Mouse (Mus musculus) hindbrain, embryonic 12.5 days (tissue): ENCODE results near the gene Rpl21. TPM values are rescaled to one million over a fixed set of nuclear protein-coding genes. Genes with fewer than 3 reads are reported as not detected.

Source experiments
- ATAC-seq: fragments of 200-750 bp; cut with Nextera tagmentation; 2 replicates; pipeline ENCODE4 v1.8.0; 2017; ENCODE audit warnings: moderate TSS enrichment; ENCODE audit not compliant: low FRiP score
- H3K27ac ChIP-seq: fragments of 300-500 bp; sonication (generic); 2 replicates; pipeline ENCODE4 v1.5.1; 2016; ENCODE audit warnings: mild to moderate bottlenecking
- H3K27me3 ChIP-seq: fragments of 300-500 bp; sonication (generic); 2 replicates; pipeline ENCODE4 v1.6.1; 2016; ENCODE audit warnings: mild to moderate bottlenecking
- H3K36me3 ChIP-seq: fragments of 300-500 bp; sonication (generic); 2 replicates; pipeline ENCODE4 v1.6.1; 2016; ENCODE audit warnings: mild to moderate bottlenecking
- H3K4me1 ChIP-seq: fragments of 300-500 bp; sonication (generic); 2 replicates; pipeline ENCODE4 v1.6.1; 2016
- H3K4me2 ChIP-seq: fragments of 300-500 bp; sonication (generic); replicated peaks from 2 replicates; pipeline ENCODE4 v1.6.1; 2016; ENCODE audit warnings: mild to moderate bottlenecking
- H3K4me3 ChIP-seq: fragments of 300-500 bp; sonication (generic); 2 replicates; pipeline ENCODE4 v1.5.1; 2016; ENCODE audit warnings: mild to moderate bottlenecking
- H3K9ac ChIP-seq: fragments of 300-500 bp; sonication (generic); 2 replicates; pipeline ENCODE4 v1.6.1; 2016; ENCODE audit warnings: mild to moderate bottlenecking, moderate library complexity
- H3K9me3 ChIP-seq: fragments of 300-500 bp; sonication (generic); replicated peaks from 2 replicates; pipeline ENCODE4 v1.6.1; 2016; ENCODE audit warnings: mild to moderate bottlenecking
- WGBS: fragments of 180-500 bp; shearing (Covaris S2); methylation state at CpG from one replicate; pipeline ENCODE4 v1.1.7; 2016; 5-methylcytosine and 5-hydroxymethylcytosine counted together
- polyA plus RNA-seq: library from polyadenylated mRNA; unstranded; fragments of >200 nt; fragmentation: Nextera tagmentation; extraction: Ambion mirVana; gene quantifications from 2 replicates; pipeline ENCODE4 v1.2.1, GENCODE M21; 2016

Gene Rpl21
- polyA plus RNA-seq, 1 experiment from 2014 or later: 406 TPM

DNA sequence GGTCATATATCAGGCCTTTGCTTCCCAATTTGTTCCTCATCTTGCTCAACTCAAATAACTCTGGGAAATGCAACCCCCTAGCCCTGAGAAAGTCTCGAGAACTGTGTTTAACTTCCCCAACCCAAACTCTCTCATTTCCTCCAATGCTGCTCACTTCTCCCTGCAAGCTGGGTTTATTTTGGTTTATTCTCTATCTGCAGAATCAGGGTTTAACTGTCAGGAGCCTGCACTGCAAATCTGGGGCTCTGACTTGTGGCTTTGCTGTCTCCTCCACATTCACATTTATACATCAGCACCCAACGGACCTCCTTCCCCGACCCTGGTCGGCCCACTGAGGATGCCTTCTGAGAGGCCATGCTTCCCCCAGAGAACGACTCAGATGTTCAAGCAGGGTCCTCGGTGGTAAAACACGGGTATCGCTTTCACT lies 26.7 kb upstream of the Rpl21 start:
- H3K4me1 ChIP-seq: no peaks in the 10 kb centered on the region
- WGBS: 80% methylated on average over 8 of the region's 8 CpGs
- no peak for ATAC-seq

DNA sequence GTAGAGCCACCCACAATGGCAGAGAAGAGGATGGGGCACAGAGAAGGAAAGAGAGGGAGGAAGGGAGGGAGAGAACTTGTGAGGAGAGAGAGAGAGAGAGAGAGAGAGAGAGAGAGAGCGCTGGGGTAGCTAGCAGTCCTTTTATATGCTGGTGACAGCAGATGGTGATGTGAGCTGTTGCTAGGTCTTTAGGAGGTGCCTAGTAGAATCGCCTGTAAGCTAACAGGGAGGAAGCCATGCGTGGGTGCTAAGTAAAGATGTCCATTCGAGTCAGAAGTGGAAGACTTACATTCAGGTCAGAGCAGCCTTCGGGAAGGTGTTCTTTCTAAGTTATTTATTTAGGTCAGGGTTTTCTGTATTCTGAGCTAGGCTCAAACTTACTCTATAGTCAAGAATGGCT lies 22.7 kb upstream of the Rpl21 start:
- no peak overlapping the region for H3K4me2 ChIP-seq
- 66% methylated on average over 5 of the region's 5 CpGs for WGBS
- H3K9me3 ChIP-seq: no peaks in the 10 kb centered on the region; the same call in 1 of the 2 replicates
- H3K4me1 ChIP-seq: no peaks in the 10 kb centered on the region
- H3K27me3 ChIP-seq: no peaks in the 10 kb centered on the region
- ATAC-seq: no peak
- no peak overlapping the region for H3K9ac ChIP-seq
- no peak overlapping the region for H3K27ac ChIP-seq
- H3K4me3 ChIP-seq: no peak overlapping the region
- H3K36me3 ChIP-seq: no peaks in the 10 kb centered on the region

More for the DNA sequence above, 26.7 kb upstream of the Rpl21 start:
- H3K36me3 ChIP-seq: no peaks in the 10 kb centered on the region
- H3K9ac ChIP-seq: no peak overlapping the region
- no peak overlapping the region for H3K27ac ChIP-seq
- H3K9me3 ChIP-seq: no peaks in the 10 kb centered on the region; the same call in 1 of the 2 replicates
- H3K4me3 ChIP-seq: no peak overlapping the region
- no peaks in the 10 kb centered on the region for H3K27me3 ChIP-seq
- H3K4me2 ChIP-seq: no peak overlapping the region

DNA sequence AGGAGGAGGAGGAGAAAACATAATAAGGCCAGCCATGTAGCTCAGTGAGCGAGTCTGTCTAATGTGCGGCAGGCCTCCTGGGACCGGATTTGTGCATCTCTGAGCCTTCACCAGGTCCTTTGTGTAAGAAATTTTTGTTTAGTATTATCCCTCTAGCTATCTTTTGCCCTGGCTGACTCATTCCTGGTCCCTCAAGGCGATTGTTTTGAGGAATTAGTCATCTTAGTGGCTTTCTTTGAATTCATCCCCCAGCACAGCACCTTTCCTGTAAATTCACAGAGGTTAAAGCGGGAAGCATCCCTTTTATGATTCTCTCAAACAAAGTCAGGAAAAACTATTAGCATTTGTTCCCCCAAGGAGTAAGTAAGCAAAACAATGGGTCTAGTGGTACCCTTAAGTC lies 19.8 kb upstream of the Rpl21 start:
- Histone ChIP-seq H3K4me3 (no peak overlapping the region), H3K36me3 (no peaks in the 10 kb centered on the region), H3K4me2 (no peak overlapping the region), H3K9ac (no peak overlapping the region), H3K27ac (no peak overlapping the region), H3K4me1 (no peaks in the 10 kb centered on the region), H3K27me3 (no peaks in the 10 kb centered on the region), H3K9me3 (no peaks in the 10 kb centered on the region; the same call in 1 of the 2 replicates)
- WGBS: 88% methylated on average over 5 of the region's 5 CpGs
- no peak for ATAC-seq

DNA sequence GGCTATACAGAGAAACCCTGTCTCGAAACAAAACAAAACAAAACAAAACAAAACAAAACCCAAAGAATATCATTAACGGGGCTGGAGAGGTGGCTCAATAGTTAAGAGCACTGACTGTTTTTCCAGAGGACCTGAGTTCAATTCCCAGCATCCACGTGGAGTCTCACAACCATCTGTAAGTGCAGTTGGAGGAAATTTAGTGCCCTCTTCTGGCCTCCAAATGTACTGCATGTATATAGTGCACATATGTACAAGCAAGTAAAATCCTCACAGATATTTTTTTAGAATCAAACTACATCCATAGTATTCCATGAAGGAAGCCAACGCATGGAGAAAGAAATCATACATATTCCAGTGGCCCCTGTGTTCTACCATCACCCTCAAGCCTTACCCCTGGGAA lies 19.3 kb upstream of the Rpl21 start:
- H3K4me2 ChIP-seq: no peak overlapping the region
- H3K4me3 ChIP-seq: no peak overlapping the region
- no peak overlapping the region for H3K9ac ChIP-seq
- no peaks in the 10 kb centered on the region for H3K27me3 ChIP-seq
- H3K36me3 ChIP-seq: no peaks in the 10 kb centered on the region
- WGBS: 83% methylated on average over 4 of the region's 4 CpGs
- H3K9me3 ChIP-seq: no peaks in the 10 kb centered on the region; the same call in 1 of the 2 replicates
- H3K27ac ChIP-seq: no peak overlapping the region
- no peak for ATAC-seq
- H3K4me1 ChIP-seq: no peaks in the 10 kb centered on the region

DNA sequence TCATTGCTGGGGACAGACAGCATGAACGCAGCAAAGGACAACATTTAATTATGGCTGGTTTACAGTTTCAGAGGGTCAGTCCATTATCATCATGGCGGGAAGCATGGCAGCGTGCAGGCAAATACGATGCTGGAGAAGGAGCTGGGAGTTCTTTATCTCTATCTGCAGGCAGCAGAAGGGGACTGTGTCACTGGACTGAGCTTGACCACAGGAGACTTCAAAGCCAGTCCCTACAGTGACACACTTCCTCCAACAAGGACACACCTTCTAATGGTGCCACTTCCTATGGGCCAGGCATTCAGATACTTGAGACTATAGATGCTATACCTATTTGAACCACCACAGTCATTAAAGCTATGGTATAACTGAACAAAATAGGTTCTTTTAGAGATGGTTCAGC lies 17.3 kb upstream of the Rpl21 start:
- Histone ChIP-seq H3K27me3 (no peaks in the 10 kb centered on the region), H3K27ac (no peak overlapping the region), H3K4me2 (no peak overlapping the region), H3K9ac (no peak overlapping the region), H3K4me1 (no peaks in the 10 kb centered on the region), H3K36me3 (no peaks in the 10 kb centered on the region), H3K4me3 (no peak overlapping the region), H3K9me3 (no peaks in the 10 kb centered on the region; the same call in 1 of the 2 replicates)
- no peak for ATAC-seq
- 86% methylated on average over 4 of the region's 4 CpGs for WGBS

DNA sequence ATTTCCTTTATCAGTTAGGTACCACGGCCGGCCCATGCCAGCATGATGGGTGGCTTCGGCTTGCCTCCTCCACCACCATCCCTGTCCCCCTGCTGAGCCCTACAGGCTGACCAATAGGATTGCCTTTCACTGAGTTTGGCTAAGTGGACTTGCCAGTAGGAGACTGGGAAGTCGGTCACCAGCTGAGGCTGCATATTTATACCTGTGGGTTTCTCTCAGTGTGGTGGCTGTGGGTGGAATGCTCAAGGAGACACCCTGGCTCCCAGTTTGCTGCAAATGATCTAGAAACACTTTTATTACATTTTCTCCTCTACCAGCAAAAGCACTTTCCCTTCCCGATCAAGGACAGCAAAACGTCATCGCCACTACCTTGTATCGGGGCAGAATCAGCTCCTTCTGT lies 15.1 kb upstream of the Rpl21 start:
- ATAC-seq: no peak
- no peak overlapping the region for H3K4me2 ChIP-seq
- H3K9ac ChIP-seq: no peak overlapping the region
- no peaks in the 10 kb centered on the region for H3K27me3 ChIP-seq
- no peaks in the 10 kb centered on the region for H3K4me1 ChIP-seq
- H3K27ac ChIP-seq: no peak overlapping the region
- H3K36me3 ChIP-seq: no peaks in the 10 kb centered on the region
- WGBS: 82% methylated on average over 8 of the region's 8 CpGs
- H3K4me3 ChIP-seq: no peak overlapping the region
- no peaks in the 10 kb centered on the region for H3K9me3 ChIP-seq

DNA sequence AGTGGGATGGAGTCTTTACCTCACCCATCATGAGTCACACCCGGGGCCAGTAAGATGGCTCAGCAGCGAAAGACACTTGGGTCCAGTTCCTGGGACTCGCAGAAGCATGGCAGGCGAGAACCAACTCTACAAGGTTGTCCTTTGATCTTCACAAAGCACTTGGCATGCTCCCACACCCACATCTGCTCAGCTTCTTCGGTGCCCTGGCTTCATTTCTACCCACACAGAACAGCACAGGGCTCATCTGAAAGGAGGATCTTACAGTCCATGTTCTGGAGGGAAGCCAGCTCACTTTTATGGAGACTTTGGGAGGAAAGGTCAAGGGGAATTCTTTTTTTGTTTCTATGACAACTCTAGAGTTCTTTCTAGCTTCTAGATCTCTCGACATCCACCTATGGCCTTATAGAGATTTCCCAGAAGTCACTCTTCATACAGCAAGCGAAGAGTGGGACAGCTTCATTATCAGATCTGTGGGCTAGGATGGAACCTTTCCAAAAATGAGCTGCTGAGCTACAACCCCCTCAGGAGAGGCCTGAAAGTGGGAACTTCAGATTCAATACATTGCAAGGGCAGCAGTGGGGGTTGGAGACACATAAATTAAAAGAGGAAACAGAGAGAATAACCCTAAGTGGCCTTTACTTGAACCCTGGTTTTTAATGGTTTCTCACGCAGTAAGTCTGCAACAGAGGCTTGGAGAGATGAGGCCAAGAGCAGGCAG lies 13.6 kb upstream of the Rpl21 start:
- 83% methylated on average over 8 of the region's 8 CpGs for WGBS
- Histone ChIP-seq H3K9me3 (no peaks in the 10 kb centered on the region), H3K36me3 (no peaks in the 10 kb centered on the region), H3K4me1 (no peaks in the 10 kb centered on the region), H3K4me2 (no peak overlapping the region), H3K27ac (no peak overlapping the region), H3K4me3 (no peak overlapping the region), H3K9ac (no peak overlapping the region), H3K27me3 (no peaks in the 10 kb centered on the region)
- ATAC-seq: no peak

DNA sequence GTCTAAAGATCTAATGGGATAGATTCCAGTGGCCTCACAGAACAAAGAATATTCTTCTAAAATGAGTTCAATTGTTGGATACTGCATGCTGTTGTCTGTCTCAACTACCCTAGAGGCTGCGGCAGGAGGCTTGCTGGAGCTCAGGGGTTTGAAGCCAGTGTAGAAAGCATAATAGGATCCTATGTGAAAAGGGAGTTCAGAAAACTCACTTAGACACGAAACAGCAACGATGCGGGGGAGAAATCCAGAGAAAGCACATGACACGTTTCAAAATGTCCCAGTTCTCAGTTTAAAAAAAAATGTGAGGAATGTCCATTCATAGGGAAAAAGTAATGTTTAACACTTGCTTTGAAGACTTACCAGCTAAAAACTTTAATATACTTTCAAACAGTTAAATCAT lies 9.7 kb upstream of the Rpl21 start:
- 82% methylated on average over 5 of the region's 5 CpGs for WGBS
- no peaks in the 10 kb centered on the region for H3K27me3 ChIP-seq
- no peaks in the 10 kb centered on the region for H3K9me3 ChIP-seq
- no peak for ATAC-seq
- H3K27ac ChIP-seq: no peak overlapping the region
- no peak overlapping the region for H3K4me2 ChIP-seq
- H3K4me1 ChIP-seq: no peaks in the 10 kb centered on the region
- no peaks in the 10 kb centered on the region for H3K36me3 ChIP-seq
- no peak overlapping the region for H3K4me3 ChIP-seq
- H3K9ac ChIP-seq: no peak overlapping the region

DNA sequence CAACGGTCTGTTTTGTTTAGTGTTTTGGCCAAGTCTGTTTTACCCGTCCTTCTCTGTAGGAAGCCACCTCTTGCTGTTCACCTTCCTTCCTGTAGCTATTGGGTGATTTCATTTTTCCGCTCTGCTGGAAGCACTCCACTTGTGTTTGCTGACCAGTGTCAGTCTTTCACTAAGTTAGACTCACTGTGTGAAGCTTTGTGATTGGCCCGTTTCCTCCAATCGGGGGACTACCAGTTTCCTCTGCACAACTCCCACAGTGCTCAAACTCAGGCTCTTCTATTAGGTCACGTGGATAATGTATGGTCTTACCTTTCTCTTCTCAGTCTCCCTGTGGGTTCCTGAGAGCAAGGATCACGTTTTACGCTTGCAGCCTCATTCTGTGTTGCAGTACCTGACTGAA lies 3.2 kb upstream of the Rpl21 start:
- WGBS: 48% methylated on average over 8 of the region's 8 CpGs

DNA sequence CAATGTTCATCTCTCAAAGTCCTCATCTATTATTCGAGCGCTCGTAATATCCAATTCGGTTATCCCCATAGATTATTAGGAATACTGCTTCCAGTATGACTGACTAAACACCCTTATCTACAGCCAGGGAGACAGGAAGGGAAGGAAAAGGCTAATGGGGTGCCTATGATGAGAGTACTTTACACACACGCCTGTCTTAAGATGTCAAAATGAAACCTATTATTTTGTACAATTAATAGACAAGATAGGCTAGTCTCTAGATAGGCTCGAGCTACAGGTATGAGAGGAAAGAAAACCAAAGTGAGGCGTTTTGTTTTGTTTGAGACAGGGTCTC lies 288 bp upstream of the Rpl21 start:
- peak overlapping the region; percentile 71 for H3K4me2 ChIP-seq
- no peak for ATAC-seq
- peak overlapping the region; percentile 85 for H3K27ac ChIP-seq
- no peaks in the 10 kb centered on the region for H3K9me3 ChIP-seq
- peaks cover 19% of the 10 kb centered on the region for H3K4me1 ChIP-seq
- no peaks in the 10 kb centered on the region for H3K27me3 ChIP-seq
- H3K4me3 ChIP-seq: peak overlapping the region; percentile 77
- H3K36me3 ChIP-seq: peaks cover 31% of the 10 kb centered on the region
- peak overlapping the region; percentile 56 for H3K9ac ChIP-seq
- WGBS: 55% methylated on average over 7 of the region's 7 CpGs

More for the DNA sequence above, 3.2 kb upstream of the Rpl21 start:
- ATAC-seq: no peak
- Histone ChIP-seq H3K9me3 (no peaks in the 10 kb centered on the region), H3K4me1 (peaks cover 16% of the 10 kb centered on the region), H3K4me3 (no peak overlapping the region), H3K27me3 (no peaks in the 10 kb centered on the region), H3K36me3 (peaks cover 2% of the 10 kb centered on the region), H3K4me2 (no peak overlapping the region), H3K9ac (no peak overlapping the region), H3K27ac (no peak overlapping the region)

DNA sequence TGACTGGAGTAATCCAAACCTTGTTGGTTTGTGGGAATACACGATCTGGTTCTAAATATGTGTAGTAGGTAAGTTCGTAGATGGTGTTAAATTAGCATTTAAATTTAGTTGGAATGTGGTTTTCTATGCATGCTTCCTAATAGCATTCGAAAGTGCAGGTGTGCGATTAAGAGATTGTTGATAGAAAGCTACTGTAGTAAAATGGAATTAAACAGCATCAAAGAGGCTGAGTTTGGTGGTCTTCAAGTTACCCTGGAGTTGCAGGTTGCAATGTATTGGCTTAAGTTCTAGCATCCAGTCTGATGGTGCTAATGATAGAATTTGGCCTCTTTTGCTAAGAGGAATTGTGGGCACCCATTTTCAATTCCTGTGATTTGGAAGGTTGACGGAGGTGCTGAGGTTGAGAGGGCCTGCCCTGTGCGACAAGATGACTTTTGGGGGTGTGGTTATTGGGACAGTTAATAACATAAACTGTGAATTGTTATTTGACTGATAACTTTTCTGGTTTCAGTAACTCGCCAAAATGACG lies 1.0 kb downstream of the Rpl21 start:
- Histone ChIP-seq H3K4me1 (peaks cover 19% of the 10 kb centered on the region), H3K4me2 (peak overlapping the region; percentile 71), H3K27me3 (no peaks in the 10 kb centered on the region), H3K36me3 (peaks cover 44% of the 10 kb centered on the region), H3K9ac (peak overlapping the region; percentile 88), H3K9me3 (no peaks in the 10 kb centered on the region), H3K4me3 (peak overlapping the region; percentile 77), H3K27ac (peak overlapping the region; percentile 85; the same call in 1 of the 2 replicates)
- WGBS: 29% methylated on average over 8 of the region's 8 CpGs
- ATAC-seq: no peak

DNA sequence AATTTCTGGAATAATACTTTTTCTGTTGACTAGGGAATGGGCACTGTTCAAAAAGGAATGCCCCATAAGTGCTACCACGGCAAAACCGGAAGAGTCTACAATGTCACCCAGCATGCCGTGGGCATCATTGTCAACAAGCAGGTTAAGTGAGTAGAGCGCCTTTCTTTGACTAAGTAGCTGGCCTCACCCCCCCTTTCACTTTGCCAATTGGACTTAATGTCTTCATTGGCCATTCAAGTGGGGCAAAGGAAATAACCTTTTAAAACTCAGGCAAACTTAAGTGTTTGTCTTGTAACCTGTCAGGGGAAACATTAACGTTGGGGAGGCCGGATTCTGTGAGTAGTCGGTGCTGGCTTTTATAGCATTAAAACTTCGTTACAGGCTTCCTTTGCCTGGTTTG lies 2.3 kb downstream of the Rpl21 start:
- Histone ChIP-seq H3K4me3 (no peak overlapping the region), H3K27ac (no peak overlapping the region), H3K36me3 (peaks cover 45% of the 10 kb centered on the region), H3K27me3 (no peaks in the 10 kb centered on the region), H3K9me3 (no peaks in the 10 kb centered on the region), H3K4me1 (peaks cover 19% of the 10 kb centered on the region), H3K4me2 (no peak overlapping the region), H3K9ac (no peak overlapping the region)
- ATAC-seq: no peak
- 91% methylated on average over 8 of the region's 8 CpGs for WGBS
